Mouse (Mus musculus): ENCODE results near the gene Card19.

The Card19 gene

GRCm38 (mm10) chr13:49215504-49216219, at the start of gene Card19:
Gene Card19, minus strand, starts transcription at chr13:49216037.
- in situ Hi-C loops (cut with MboI, MseI): loop anchor here (5.0 kb wide), 1 partner anchor 57 kb away; no protein-coding TSS in a partner anchor

GRCm38 (mm10) chr13:49260036-49260722, 44.3 kb upstream of the Card19 start:
- in situ Hi-C loops (cut with MboI, MseI): no loop called here

- in situ Hi-C loops (cut with MboI, MseI): no loop called here
Measured at GRCm38 (mm10) chr13:49257819-49258313, 42.0 kb upstream of the Card19 start.

- in situ Hi-C loops (cut with MboI, MseI): no loop called here
Measured at GRCm38 (mm10) chr13:49252746-49253145, 36.9 kb upstream of the Card19 start.

- in situ Hi-C loops (cut with MboI, MseI): no loop called here
Measured at GRCm38 (mm10) chr13:49252113-49252512, 36.3 kb upstream of the Card19 start.

GRCm38 (mm10) chr13:49250716-49251517, 35.1 kb upstream of the Card19 start:
- in situ Hi-C loops (cut with MboI, MseI): no loop called here

- in situ Hi-C loops (cut with MboI, MseI): no loop called here
Measured at GRCm38 (mm10) chr13:49249634-49250033, 33.8 kb upstream of the Card19 start.

- in situ Hi-C loops (cut with MboI, MseI): no loop called here
Measured at GRCm38 (mm10) chr13:49248923-49249322, 33.1 kb upstream of the Card19 start.

- in situ Hi-C loops (cut with MboI, MseI): no loop called here
Measured at GRCm38 (mm10) chr13:49248467-49248862, 32.6 kb upstream of the Card19 start, which contains the start of gene Susd3. Gene Susd3, minus strand, starts transcription at chr13:49248706.

GRCm38 (mm10) chr13:49247740-49248466, 32.1 kb upstream of the Card19 start:
- in situ Hi-C loops (cut with MboI, MseI): no loop called here

GRCm38 (mm10) chr13:49247232-49247739, 31.4 kb upstream of the Card19 start:
- in situ Hi-C loops (cut with MboI, MseI): no loop called here

- in situ Hi-C loops (cut with MboI, MseI): no loop called here
Measured at GRCm38 (mm10) chr13:49246626-49247025, 30.8 kb upstream of the Card19 start.

- in situ Hi-C loops (cut with MboI, MseI): no loop called here
Measured at GRCm38 (mm10) chr13:49246011-49246410, 30.2 kb upstream of the Card19 start.

- in situ Hi-C loops (cut with MboI, MseI): no loop called here
Measured at GRCm38 (mm10) chr13:49245251-49245650, 29.4 kb upstream of the Card19 start.

GRCm38 (mm10) chr13:49243492-49243891, 27.7 kb upstream of the Card19 start:
- in situ Hi-C loops (cut with MboI, MseI): no loop called here

GRCm38 (mm10) chr13:49242321-49243065, 26.7 kb upstream of the Card19 start:
- in situ Hi-C loops (cut with MboI, MseI): no loop called here

- in situ Hi-C loops (cut with MboI, MseI): no loop called here
Measured at GRCm38 (mm10) chr13:49238737-49239136, 22.9 kb upstream of the Card19 start.

GRCm38 (mm10) chr13:49237617-49238016, 21.8 kb upstream of the Card19 start:
- in situ Hi-C loops (cut with MboI, MseI): no loop called here

- in situ Hi-C loops (cut with MboI, MseI): no loop called here
Measured at GRCm38 (mm10) chr13:49234711-49235110, 18.9 kb upstream of the Card19 start.

- in situ Hi-C loops (cut with MboI, MseI): no loop called here
Measured at GRCm38 (mm10) chr13:49233792-49234572, 18.1 kb upstream of the Card19 start.

All from T-helper 1 cell (primary cell).